ENCODE assay signal across 10 mouse cellular contexts in the genomic region with DNA sequence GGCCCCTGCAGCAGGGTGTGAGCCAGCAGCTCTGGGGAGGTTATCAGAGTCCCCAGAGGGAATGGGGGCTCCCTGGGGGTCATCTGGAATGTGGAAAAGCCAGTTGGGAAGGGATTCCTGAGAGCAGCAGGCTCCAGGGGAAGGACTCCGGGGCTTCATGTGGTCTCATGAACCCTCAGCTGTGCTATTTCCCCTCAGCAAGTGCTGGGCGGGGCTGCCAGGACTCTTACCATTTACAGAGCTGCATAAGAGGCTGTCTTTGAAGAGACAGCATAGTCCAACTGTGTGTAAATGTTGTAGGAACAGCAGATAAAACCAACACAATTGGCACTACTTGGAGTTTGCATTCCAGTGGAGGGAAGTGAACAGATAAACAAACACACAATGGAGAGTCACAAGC.
DNase-seq lines count a peak whose midpoint lies in the region; ATAC-seq and TF ChIP-seq lines count a peak whose summit lies in the region.
"Had no signal": no experiment of that assay in that cellular context is flagged by ENCODE, and none has a peak within 500 bp of the region (broad histone marks: within the 10 kb centered on the region; RNA-seq: fewer than 3 reads in every experiment).

No protein-coding gene starts in this region.

- WGBS in kidney, adult 2 months = 42% methylated on average over 2 of the region's 2 CpGs
- 14% methylated on average over 2 of the region's 2 CpGs for WGBS in heart, embryonic 15.5 days
- WGBS in lung, embryonic 15.5 days = 17% methylated on average over 2 of the region's 2 CpGs

- TF ChIP-seq CTCF in kidney, adult 2 months (conservative IDR thresholded peaks at IDR 0.05; ENCODE audit: insufficient read depth, insufficient read length, low read depth, low read length) = no peak

- no peaks in the 10 kb centered on the region for H3K4me1 ChIP-seq in kidney, adult 2 months (ENCODE audit: control insufficient read depth, insufficient read depth, low read length)
- H3K4me1 ChIP-seq in heart, embryonic 15.5 days (replicated peaks) = peaks cover 30% of the 10 kb centered on the region
- peaks cover 16% of the 10 kb centered on the region for H3K4me1 ChIP-seq in lung, embryonic 15.5 days
- H3K4me1 ChIP-seq: neural tube, embryonic 12.5 days had no signal

- no peaks in the 10 kb centered on the region for H3K36me3 ChIP-seq in kidney, adult 2 months (ENCODE audit: control insufficient read depth, insufficient read depth, low read length)
- H3K36me3 ChIP-seq in heart, embryonic 15.5 days = no peaks in the 10 kb centered on the region
- no peaks in the 10 kb centered on the region for H3K36me3 ChIP-seq in lung, embryonic 15.5 days
- H3K36me3 ChIP-seq: neural tube, embryonic 12.5 days had no signal

- DNase-seq in kidney, adult 2 months = peak; percentile 32
- no peak for DNase-seq in kidney, adult 9 months
- no peak for DNase-seq in cerebellum, postnatal 25 days
- no peak for DNase-seq in adrenal gland, postnatal 14 days
- no peak for DNase-seq in frontal cortex, postnatal 10 days (ENCODE audit: low spot score in 2 of 2)
- DNase-seq: cerebellum, postnatal 10 days had no signal

- H3K4me3 ChIP-seq in kidney, adult 2 months (ENCODE audit: insufficient read depth, low read depth, low read length) = no peak overlapping the region
- H3K4me3 ChIP-seq in heart, embryonic 15.5 days = no peak overlapping the region
- H3K4me3 ChIP-seq in lung, embryonic 15.5 days = no peak overlapping the region
- H3K4me3 ChIP-seq: neural tube, embryonic 12.5 days had no signal

- TF ChIP-seq POLR2A in kidney, adult 2 months (IDR thresholded peaks at IDR 0.05; ENCODE audit: low read depth, low read length) = no peak

- H3K27ac ChIP-seq in kidney, adult 2 months (ENCODE audit: insufficient read depth, low read depth, low read length) = peak overlapping the region; percentile 6; the same call in 1 of the 2 replicates
- H3K27ac ChIP-seq in heart, embryonic 15.5 days = peak overlapping the region; percentile 71
- peak overlapping the region; percentile 75 for H3K27ac ChIP-seq in lung, embryonic 15.5 days
- H3K27ac ChIP-seq: neural tube, embryonic 12.5 days had no signal

- H3K9me3 ChIP-seq in heart, embryonic 15.5 days (replicated peaks) = no peaks in the 10 kb centered on the region
- no peaks in the 10 kb centered on the region for H3K9me3 ChIP-seq in lung, embryonic 15.5 days
- H3K9me3 ChIP-seq: neural tube, embryonic 12.5 days had no signal

- H3K27me3 ChIP-seq in kidney, adult 2 months (replicated peaks; ENCODE audit: control insufficient read depth, insufficient read depth, low read length) = no peaks in the 10 kb centered on the region
- no peaks in the 10 kb centered on the region for H3K27me3 ChIP-seq in heart, embryonic 15.5 days
- no peaks in the 10 kb centered on the region for H3K27me3 ChIP-seq in lung, embryonic 15.5 days
- H3K27me3 ChIP-seq: neural tube, embryonic 12.5 days had no signal

- no peak overlapping the region for H3K9ac ChIP-seq in heart, embryonic 15.5 days
- no peak overlapping the region for H3K9ac ChIP-seq in lung, embryonic 15.5 days
- H3K9ac ChIP-seq: neural tube, embryonic 12.5 days had no signal

- H3K4me2 ChIP-seq in heart, embryonic 15.5 days = no peak overlapping the region
- H3K4me2 ChIP-seq in lung, embryonic 15.5 days = peak overlapping the region; percentile 1; the same call in 1 of the 2 replicates
- H3K4me2 ChIP-seq: neural tube, embryonic 12.5 days had no signal

- ATAC-seq in activated CD4-positive, CD25-positive, alpha-beta regulatory T cell, adult 4 months = peak; percentile 22
- peak; percentile 54; the same call in 1 of the 2 replicates for ATAC-seq in heart, embryonic 15.5 days (replicated peaks; ENCODE audit: insufficient number of reproducible peaks, insufficient read depth, low FRiP score, low read depth)
- peak; percentile 86; the same call in 1 of the 2 replicates for ATAC-seq in lung, embryonic 15.5 days (ENCODE audit: borderline replicate concordance, extremely low read depth, low FRiP score, low TSS enrichment)

Comparison
In these comparisons a context has a peak if more than half of its experiments do, and no peak if none do; other contexts are left out.
1. H3K27ac ChIP-seq: peak in every context shown above with its lines; median percentile 75 in lung, embryonic 15.5 days; 71 in heart, embryonic 15.5 days; 6 in kidney, adult 2 months.
2. ATAC-seq: peak in every context shown above with its lines; median percentile 86 in lung, embryonic 15.5 days; 54 in heart, embryonic 15.5 days; 22 in activated CD4-positive, CD25-positive, alpha-beta regulatory T cell, adult 4 months.